Mouse (Mus musculus) spleen, adult 2 months (tissue): ENCODE results near the gene E130114P18Rik. TPM values are rescaled to one million over a fixed set of nuclear protein-coding genes. Genes with fewer than 3 reads are reported as not detected.

Source experiments
- DNase-seq, 2 experiments: peaks; one replicate each; pipeline versions ENCODE4 v3.0.0 to v3.0.0-alpha.2; 2012 to 2021; ENCODE audit warnings: low spot score in 2 of 2, low read depth in 1 of 2
- H3K27ac ChIP-seq: fragments of 200-500 bp; 2 replicates; pipeline ENCODE4 v1.5.1; 2012; ENCODE audit warnings: low read length, inconsistent platforms; ENCODE audit not compliant: insufficient read depth
- H3K27me3 ChIP-seq: fragments of 200-500 bp; 2 replicates; pipeline ENCODE4 v1.6.1; 2012; ENCODE audit warnings: mild to moderate bottlenecking, moderate library complexity, low read length, inconsistent platforms; ENCODE audit not compliant: control insufficient read depth, insufficient read depth
- H3K36me3 ChIP-seq: fragments of 200-500 bp; 2 replicates; pipeline ENCODE4 v1.6.1; 2012; ENCODE audit warnings: mild to moderate bottlenecking, low read length, inconsistent platforms; ENCODE audit not compliant: control insufficient read depth, insufficient read depth
- H3K4me1 ChIP-seq: fragments of 200-500 bp; 2 replicates; pipeline ENCODE4 v1.6.1; 2011; ENCODE audit warnings: inconsistent platforms; ENCODE audit not compliant: control insufficient read depth, insufficient read depth, insufficient read length
- H3K4me3 ChIP-seq: fragments of 200-500 bp; 2 replicates; pipeline ENCODE4 v1.5.1; 2011; ENCODE audit warnings: mild to moderate bottlenecking, inconsistent platforms; ENCODE audit not compliant: insufficient read depth, insufficient read length; ENCODE audit errors: extremely low read depth
- CTCF ChIP-seq: fragments of 200-500 bp; IDR thresholded peaks from 2 replicates; pipeline ENCODE4 v1.5.1; 2011; ENCODE audit warnings: mild to moderate bottlenecking, inconsistent platforms; ENCODE audit not compliant: insufficient read depth, insufficient read length, insufficient replicate concordance; ENCODE audit errors: extremely low read depth
- POLR2A ChIP-seq: fragments of 200-500 bp; IDR thresholded peaks from 2 replicates; pipeline ENCODE4 v1.6.1; 2011; ENCODE audit warnings: low read depth, low read length, inconsistent platforms
- WGBS: fragments of 180-500 bp; shearing (Covaris S2); methylation state at CpG from one replicate; pipeline ENCODE4 v1.1.7; 2018; 5-methylcytosine and 5-hydroxymethylcytosine counted together
- polyA plus RNA-seq: library from polyadenylated mRNA; depleted of rRNA; stranded (reverse); fragments of >200 nt; gene quantifications from 2 replicates; pipeline ENCODE4 v1.2.3, GENCODE M21; 2012

E130114P18Rik gene
- polyA plus RNA-seq, 1 experiment, result not detected

- Histone ChIP-seq H3K36me3 (no peaks in the 10 kb centered on the region), H3K4me1 (no peaks in the 10 kb centered on the region), H3K27ac (no peak overlapping the region), H3K4me3 (no peak overlapping the region), H3K27me3 (no peaks in the 10 kb centered on the region)
- TF ChIP-seq POLR2A, result no peak
- no peak for TF ChIP-seq CTCF
- WGBS, result 93% methylated on average over 8 of the region's 8 CpGs
- DNase-seq, result no peak
These were observed 169.2 kb downstream of the E130114P18Rik start for GRCm38 (mm10) chr4:97608728-97609127.

DNA sequence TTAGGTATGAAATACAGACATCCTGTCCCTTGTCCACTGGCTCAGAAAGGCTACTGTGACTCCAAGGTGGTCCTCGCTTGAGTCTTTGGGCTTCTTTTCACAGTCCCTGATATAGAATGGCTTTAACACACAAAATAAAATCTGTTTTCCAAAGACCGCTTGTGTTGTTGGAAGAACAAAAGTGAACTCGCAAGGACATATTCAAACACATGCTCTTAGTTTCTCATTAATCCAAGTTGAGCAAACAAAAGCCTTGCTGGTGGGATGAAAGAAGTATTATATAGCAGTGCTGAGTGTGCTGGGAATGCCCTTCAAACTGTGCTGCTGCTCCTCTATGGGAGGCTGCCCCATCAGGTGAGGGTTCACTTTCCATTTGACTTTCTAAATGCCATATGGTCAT is 169.7 kb downstream of the E130114P18Rik start:
- no peaks in the 10 kb centered on the region for H3K4me1 ChIP-seq
- H3K27ac ChIP-seq, result no peak overlapping the region
- no peaks in the 10 kb centered on the region for H3K27me3 ChIP-seq
- 94% methylated on average over 3 of the region's 3 CpGs for WGBS
- H3K36me3 ChIP-seq, result no peaks in the 10 kb centered on the region
- no peak for DNase-seq
- no peak overlapping the region for H3K4me3 ChIP-seq
- TF ChIP-seq CTCF (no peak), POLR2A (no peak)

DNA sequence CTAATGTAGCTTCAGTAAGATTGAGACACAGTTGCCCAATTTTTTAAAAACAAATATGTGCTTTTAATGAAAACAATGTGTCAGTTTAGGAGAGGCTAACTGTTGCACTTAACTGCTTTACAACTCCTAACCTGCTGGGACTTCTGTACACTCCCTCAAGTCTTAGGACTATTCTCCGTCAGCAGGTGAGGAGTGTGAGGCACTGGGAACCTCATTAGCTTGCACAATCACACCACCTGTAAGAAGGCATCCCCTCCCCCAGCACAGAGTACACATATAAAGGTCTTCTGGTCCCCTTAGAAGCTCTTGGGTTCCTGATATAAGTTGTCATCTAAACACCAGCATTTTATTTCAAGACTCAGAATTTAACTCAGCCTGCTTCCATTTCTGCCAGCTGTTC is 170.7 kb downstream of the E130114P18Rik start:
- WGBS, result 89% methylated on average over 1 of the region's 1 CpGs
- Histone ChIP-seq H3K36me3 (no peaks in the 10 kb centered on the region), H3K4me1 (no peaks in the 10 kb centered on the region), H3K27ac (no peak overlapping the region), H3K4me3 (no peak overlapping the region), H3K27me3 (no peaks in the 10 kb centered on the region)
- TF ChIP-seq POLR2A (no peak), CTCF (no peak)
- DNase-seq, result no peak

DNA sequence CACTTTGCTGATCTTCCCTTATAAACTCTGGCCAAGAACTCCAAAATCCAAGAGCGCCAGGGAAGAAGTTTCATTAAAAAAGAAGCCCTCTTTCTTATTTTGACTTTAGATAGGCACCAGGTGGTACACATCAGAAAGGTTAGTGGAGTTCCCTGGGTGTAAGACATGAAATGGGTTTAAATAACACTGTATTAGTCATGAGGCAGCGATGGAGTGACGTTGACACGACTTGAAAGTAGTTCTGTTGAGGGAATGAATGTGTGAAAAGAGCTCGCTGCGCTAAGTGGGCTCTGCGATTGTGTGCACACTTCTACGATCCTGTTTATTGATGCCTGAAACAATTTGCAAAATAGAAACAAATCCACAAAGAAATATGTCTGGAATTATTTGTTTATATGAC is 171.4 kb downstream of the E130114P18Rik start:
- TF ChIP-seq POLR2A, result no peak
- Histone ChIP-seq H3K4me1 (no peaks in the 10 kb centered on the region), H3K27me3 (no peaks in the 10 kb centered on the region), H3K36me3 (no peaks in the 10 kb centered on the region), H3K4me3 (no peak overlapping the region), H3K27ac (no peak overlapping the region)
- WGBS, result 91% methylated on average over 8 of the region's 8 CpGs
- DNase-seq, result no peak

DNA sequence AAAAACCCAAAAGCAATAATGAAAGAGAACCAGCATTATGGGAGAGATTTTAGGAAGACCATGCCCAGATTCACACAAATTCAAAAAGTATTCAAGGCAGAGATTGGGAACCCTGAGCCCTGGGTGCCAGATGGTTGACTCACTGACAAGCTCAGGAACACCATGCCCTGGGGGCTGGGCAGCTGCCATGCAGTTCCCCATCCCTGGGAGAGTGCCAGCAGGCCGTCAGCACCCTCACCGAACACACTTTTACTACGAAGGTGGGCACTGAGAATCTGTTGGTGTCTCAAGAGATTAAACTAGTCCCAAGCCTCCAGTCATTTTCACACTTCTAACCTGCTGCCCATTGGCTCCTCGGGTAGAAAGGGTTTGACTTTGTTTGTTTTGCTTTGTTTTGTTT is 175.3 kb downstream of the E130114P18Rik start:
- 63% methylated on average over 4 of the region's 4 CpGs for WGBS
- TF ChIP-seq POLR2A (no peak), CTCF (no peak)
- Histone ChIP-seq H3K27me3 (no peaks in the 10 kb centered on the region), H3K4me1 (no peaks in the 10 kb centered on the region), H3K27ac (no peak overlapping the region), H3K4me3 (no peak overlapping the region), H3K36me3 (no peaks in the 10 kb centered on the region)
- DNase-seq, result no peak

- TF ChIP-seq CTCF, result no peak
- TF ChIP-seq POLR2A, result no peak
- no peak for DNase-seq
- H3K27ac ChIP-seq, result no peak overlapping the region
These were observed 176.7 kb downstream of the E130114P18Rik start for GRCm38 (mm10) chr4:97600875-97601835.

DNA sequence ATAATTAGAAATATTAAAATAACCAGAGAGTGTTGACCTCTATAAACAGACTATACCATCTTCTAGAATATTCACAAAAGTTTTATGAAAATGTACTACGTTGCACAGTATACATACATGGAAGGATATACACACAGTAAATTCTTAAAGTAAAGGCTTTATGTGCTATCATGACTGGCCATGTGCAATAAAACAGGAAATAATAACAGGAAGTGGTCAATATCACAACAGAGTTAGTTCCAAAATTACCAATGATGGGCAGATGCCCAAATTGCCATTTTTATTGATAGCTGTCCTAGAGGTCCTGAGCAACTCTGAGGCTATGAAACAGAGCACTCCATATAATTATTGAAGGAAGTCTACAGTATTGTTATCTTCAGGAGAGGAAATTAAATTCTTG is 180.4 kb downstream of the E130114P18Rik start:
- H3K27me3 ChIP-seq, result no peaks in the 10 kb centered on the region
- H3K4me3 ChIP-seq, result no peak overlapping the region
- WGBS, result 91% methylated on average over 1 of the region's 1 CpGs
- TF ChIP-seq CTCF, result no peak
- TF ChIP-seq POLR2A, result no peak
- DNase-seq, result no peak
- no peak overlapping the region for H3K27ac ChIP-seq
- H3K4me1 ChIP-seq, result no peaks in the 10 kb centered on the region
- H3K36me3 ChIP-seq, result no peaks in the 10 kb centered on the region

More at GRCm38 (mm10) chr4:97600875-97601835, 176.7 kb downstream of the E130114P18Rik start:
- Histone ChIP-seq H3K36me3 (no peaks in the 10 kb centered on the region), H3K27me3 (no peaks in the 10 kb centered on the region), H3K4me3 (no peak overlapping the region), H3K4me1 (no peaks in the 10 kb centered on the region)
- 63% methylated on average over 8 of the region's 8 CpGs for WGBS
